Mouse (Mus musculus) forebrain, embryonic 13.5 days (tissue): ENCODE data around the gene Col6a6. TPM values are rescaled to one million over a fixed set of nuclear protein-coding genes. Genes with fewer than 3 reads are reported as not detected.

ENCODE experiments used
- ATAC-seq: fragments of 200-750 bp; cut with Nextera tagmentation; 2 replicates; pipeline ENCODE4 v1.8.0; 2017
- H3K27ac ChIP-seq: fragments of 300-500 bp; sonication (generic); 2 replicates; pipeline ENCODE4 v1.5.1; 2015; ENCODE audit warnings: inconsistent platforms, mild to moderate bottlenecking, moderate library complexity
- H3K27me3 ChIP-seq: fragments of 300-500 bp; sonication (generic); 2 replicates; pipeline ENCODE4 v1.6.1; 2015; ENCODE audit warnings: mild to moderate bottlenecking, inconsistent platforms
- H3K36me3 ChIP-seq: fragments of 300-500 bp; sonication (generic); 2 replicates; pipeline ENCODE4 v1.6.1; 2015; ENCODE audit warnings: mild to moderate bottlenecking, inconsistent platforms; ENCODE audit not compliant: poor library complexity, severe bottlenecking
- H3K4me1 ChIP-seq: fragments of 300-500 bp; sonication (generic); 2 replicates; pipeline ENCODE4 v1.6.1; 2015; ENCODE audit warnings: inconsistent platforms
- H3K4me2 ChIP-seq: fragments of 300-500 bp; sonication (generic); 2 replicates; pipeline ENCODE4 v1.6.1; 2015; ENCODE audit warnings: inconsistent platforms, mild to moderate bottlenecking, moderate library complexity
- H3K4me3 ChIP-seq: fragments of 300-500 bp; sonication (generic); 2 replicates; pipeline ENCODE4 v1.5.1; 2015; ENCODE audit warnings: mild to moderate bottlenecking, inconsistent platforms
- H3K9ac ChIP-seq: fragments of 300-500 bp; sonication (generic); 2 replicates; pipeline ENCODE4 v1.6.1; 2015; ENCODE audit warnings: mild to moderate bottlenecking, inconsistent platforms
- H3K9me3 ChIP-seq: fragments of 300-500 bp; sonication (generic); replicated peaks from 2 replicates; pipeline ENCODE4 v1.6.1; 2016; ENCODE audit warnings: inconsistent platforms
- WGBS: fragments of 180-500 bp; shearing (Covaris S2); methylation state at CpG from one replicate; pipeline ENCODE4 v1.1.7; 2015; 5-methylcytosine and 5-hydroxymethylcytosine counted together
- polyA plus RNA-seq: library from polyadenylated mRNA; unstranded; fragments of >200 nt; fragmentation: Nextera tagmentation; extraction: Ambion mirVana; gene quantifications from 2 replicates; pipeline ENCODE4 v1.2.1, GENCODE M21; 2015

Gene Col6a6
- polyA plus RNA-seq, 1 experiment from 2014 or later: 0.03 TPM

- no peak overlapping the region for H3K9ac ChIP-seq
- 63% methylated on average over 4 of the region's 4 CpGs for WGBS
- H3K4me1 ChIP-seq: peaks cover 18% of the 10 kb centered on the region
- no peaks in the 10 kb centered on the region for H3K27me3 ChIP-seq
- H3K4me3 ChIP-seq: no peak overlapping the region
- no peak overlapping the region for H3K27ac ChIP-seq
- ATAC-seq: no peak
- no peaks in the 10 kb centered on the region for H3K9me3 ChIP-seq
- H3K36me3 ChIP-seq: no peaks in the 10 kb centered on the region
- H3K4me2 ChIP-seq: no peak overlapping the region
Observed at GRCm38 (mm10) chr9:105794965-105795364, 33.0 kb downstream of the Col6a6 start.

GRCm38 (mm10) chr9:105791810-105792209 lies 36.1 kb downstream of the Col6a6 start:
- Histone ChIP-seq H3K9me3 (no peaks in the 10 kb centered on the region), H3K4me1 (peaks cover 17% of the 10 kb centered on the region), H3K9ac (no peak overlapping the region), H3K4me2 (no peak overlapping the region), H3K27me3 (no peaks in the 10 kb centered on the region), H3K27ac (no peak overlapping the region), H3K36me3 (no peaks in the 10 kb centered on the region), H3K4me3 (no peak overlapping the region)
- 81% methylated on average over 5 of the region's 5 CpGs for WGBS
- ATAC-seq: no peak

GRCm38 (mm10) chr9:105788203-105788602 lies 39.8 kb downstream of the Col6a6 start:
- no peak for ATAC-seq
- Histone ChIP-seq H3K27ac (no peak overlapping the region), H3K4me1 (no peaks in the 10 kb centered on the region), H3K27me3 (no peaks in the 10 kb centered on the region), H3K9me3 (no peaks in the 10 kb centered on the region), H3K4me2 (no peak overlapping the region), H3K36me3 (no peaks in the 10 kb centered on the region), H3K9ac (no peak overlapping the region), H3K4me3 (no peak overlapping the region)
- WGBS: 83% methylated on average over 3 of the region's 3 CpGs

GRCm38 (mm10) chr9:105787800-105788199 lies 40.2 kb downstream of the Col6a6 start:
- WGBS: 87% methylated on average over 11 of the region's 11 CpGs
- H3K27ac ChIP-seq: no peak overlapping the region
- no peak overlapping the region for H3K9ac ChIP-seq
- H3K4me1 ChIP-seq: no peaks in the 10 kb centered on the region
- no peak overlapping the region for H3K4me3 ChIP-seq
- ATAC-seq: no peak
- H3K27me3 ChIP-seq: no peaks in the 10 kb centered on the region
- no peaks in the 10 kb centered on the region for H3K36me3 ChIP-seq
- no peak overlapping the region for H3K4me2 ChIP-seq
- no peaks in the 10 kb centered on the region for H3K9me3 ChIP-seq

- no peaks in the 10 kb centered on the region for H3K9me3 ChIP-seq
- no peak overlapping the region for H3K27ac ChIP-seq
- no peak overlapping the region for H3K4me3 ChIP-seq
- 89% methylated on average over 4 of the region's 4 CpGs for WGBS
- H3K4me2 ChIP-seq: no peak overlapping the region
- no peaks in the 10 kb centered on the region for H3K27me3 ChIP-seq
- no peak overlapping the region for H3K9ac ChIP-seq
- ATAC-seq: no peak
- no peaks in the 10 kb centered on the region for H3K4me1 ChIP-seq
- H3K36me3 ChIP-seq: no peaks in the 10 kb centered on the region
Observed at GRCm38 (mm10) chr9:105784026-105784425, 43.9 kb downstream of the Col6a6 start.

GRCm38 (mm10) chr9:105780696-105781095 lies 47.3 kb downstream of the Col6a6 start:
- no peaks in the 10 kb centered on the region for H3K27me3 ChIP-seq
- 94% methylated on average over 15 of the region's 15 CpGs for WGBS
- H3K27ac ChIP-seq: no peak overlapping the region
- no peak overlapping the region for H3K4me2 ChIP-seq
- ATAC-seq: no peak
- no peak overlapping the region for H3K4me3 ChIP-seq
- no peak overlapping the region for H3K9ac ChIP-seq
- peaks cover 4% of the 10 kb centered on the region; the same call in 1 of the 2 replicates for H3K9me3 ChIP-seq
- H3K36me3 ChIP-seq: no peaks in the 10 kb centered on the region
- no peaks in the 10 kb centered on the region for H3K4me1 ChIP-seq

- Histone ChIP-seq H3K4me3 (no peak overlapping the region), H3K4me2 (no peak overlapping the region), H3K27ac (no peak overlapping the region), H3K9ac (no peak overlapping the region), H3K36me3 (no peaks in the 10 kb centered on the region), H3K9me3 (peaks cover 4% of the 10 kb centered on the region; the same call in 1 of the 2 replicates), H3K27me3 (no peaks in the 10 kb centered on the region), H3K4me1 (no peaks in the 10 kb centered on the region)
- ATAC-seq: no peak
- 91% methylated on average over 6 of the region's 6 CpGs for WGBS
Observed at GRCm38 (mm10) chr9:105778741-105779140, 49.2 kb downstream of the Col6a6 start.

- Histone ChIP-seq H3K4me1 (no peaks in the 10 kb centered on the region; the same call in 1 of the 2 replicates), H3K4me3 (no peak overlapping the region), H3K9ac (no peak overlapping the region), H3K27me3 (no peaks in the 10 kb centered on the region), H3K27ac (no peak overlapping the region), H3K36me3 (no peaks in the 10 kb centered on the region), H3K9me3 (peaks cover 4% of the 10 kb centered on the region; the same call in 1 of the 2 replicates), H3K4me2 (no peak overlapping the region)
- ATAC-seq: no peak
- 82% methylated on average over 7 of the region's 7 CpGs for WGBS
Observed at GRCm38 (mm10) chr9:105774878-105775277, 53.1 kb downstream of the Col6a6 start.

- ATAC-seq: no peak
- Histone ChIP-seq H3K9ac (no peak overlapping the region), H3K4me2 (no peak overlapping the region), H3K4me1 (no peaks in the 10 kb centered on the region; the same call in 1 of the 2 replicates), H3K9me3 (peaks cover 4% of the 10 kb centered on the region; the same call in 1 of the 2 replicates), H3K27ac (no peak overlapping the region), H3K27me3 (no peaks in the 10 kb centered on the region), H3K4me3 (no peak overlapping the region), H3K36me3 (no peaks in the 10 kb centered on the region)
- 95% methylated on average over 19 of the region's 19 CpGs for WGBS
Observed at GRCm38 (mm10) chr9:105774321-105774720, 53.6 kb downstream of the Col6a6 start.

- 85% methylated on average over 3 of the region's 3 CpGs for WGBS
- no peak overlapping the region for H3K4me3 ChIP-seq
- H3K4me2 ChIP-seq: no peak overlapping the region
- no peak overlapping the region for H3K9ac ChIP-seq
- ATAC-seq: no peak
- no peaks in the 10 kb centered on the region for H3K27me3 ChIP-seq
- no peaks in the 10 kb centered on the region for H3K9me3 ChIP-seq
- H3K36me3 ChIP-seq: no peaks in the 10 kb centered on the region
- H3K27ac ChIP-seq: no peak overlapping the region
- H3K4me1 ChIP-seq: no peaks in the 10 kb centered on the region; the same call in 1 of the 2 replicates
Observed at GRCm38 (mm10) chr9:105771380-105771779, 56.6 kb downstream of the Col6a6 start.

- no peak for ATAC-seq
- WGBS: 61% methylated on average over 7 of the region's 7 CpGs
- no peak overlapping the region for H3K27ac ChIP-seq
- H3K4me1 ChIP-seq: no peaks in the 10 kb centered on the region; the same call in 1 of the 2 replicates
- no peak overlapping the region for H3K4me2 ChIP-seq
- no peak overlapping the region for H3K4me3 ChIP-seq
- no peak overlapping the region for H3K9ac ChIP-seq
- H3K27me3 ChIP-seq: no peaks in the 10 kb centered on the region
- no peaks in the 10 kb centered on the region for H3K9me3 ChIP-seq
- no peaks in the 10 kb centered on the region for H3K36me3 ChIP-seq
Observed at GRCm38 (mm10) chr9:105770690-105771089, 57.3 kb downstream of the Col6a6 start.

GRCm38 (mm10) chr9:105765891-105766290 lies 62.1 kb downstream of the Col6a6 start:
- Histone ChIP-seq H3K36me3 (no peaks in the 10 kb centered on the region), H3K9ac (no peak overlapping the region), H3K4me2 (no peak overlapping the region), H3K4me3 (no peak overlapping the region), H3K27me3 (no peaks in the 10 kb centered on the region), H3K27ac (no peak overlapping the region), H3K9me3 (no peaks in the 10 kb centered on the region), H3K4me1 (no peaks in the 10 kb centered on the region; the same call in 1 of the 2 replicates)
- 81% methylated on average over 2 of the region's 2 CpGs for WGBS
- no peak for ATAC-seq

GRCm38 (mm10) chr9:105764681-105765080 lies 63.3 kb downstream of the Col6a6 start:
- 94% methylated on average over 5 of the region's 5 CpGs for WGBS
- Histone ChIP-seq H3K4me3 (no peak overlapping the region), H3K27ac (no peak overlapping the region), H3K27me3 (no peaks in the 10 kb centered on the region), H3K4me1 (no peaks in the 10 kb centered on the region), H3K9me3 (no peaks in the 10 kb centered on the region), H3K4me2 (no peak overlapping the region), H3K9ac (no peak overlapping the region), H3K36me3 (no peaks in the 10 kb centered on the region)
- no peak for ATAC-seq
